Mouse (Mus musculus) embryonic stem cell, embryonic (primary cell): Measurements from ENCODE around the gene Mfrp.

Experiments
- CTCF ChIA-PET, 4 experiments: fragments of 300-600 bp in 2 of 4; fragments of 350-600 bp in 2 of 4; sonication (Branson Sonifier 250); formaldehyde crosslinking; loops; one replicate each; lab custom pipeline; 2022; ENCODE audit warnings: inconsistent platforms in 2 of 4; lab: Charles Lee
- POLR2A ChIA-PET, 4 experiments: fragments of 300-600 bp in 2 of 4; fragments of 350-600 bp in 2 of 4; sonication (Branson Sonifier 250); formaldehyde crosslinking; loops; one replicate each; lab custom pipeline; 2022; ENCODE audit warnings: antibody characterized with exemption in 4 of 4, inconsistent platforms in 1 of 4; lab: Charles Lee

The Mfrp gene

DNA sequence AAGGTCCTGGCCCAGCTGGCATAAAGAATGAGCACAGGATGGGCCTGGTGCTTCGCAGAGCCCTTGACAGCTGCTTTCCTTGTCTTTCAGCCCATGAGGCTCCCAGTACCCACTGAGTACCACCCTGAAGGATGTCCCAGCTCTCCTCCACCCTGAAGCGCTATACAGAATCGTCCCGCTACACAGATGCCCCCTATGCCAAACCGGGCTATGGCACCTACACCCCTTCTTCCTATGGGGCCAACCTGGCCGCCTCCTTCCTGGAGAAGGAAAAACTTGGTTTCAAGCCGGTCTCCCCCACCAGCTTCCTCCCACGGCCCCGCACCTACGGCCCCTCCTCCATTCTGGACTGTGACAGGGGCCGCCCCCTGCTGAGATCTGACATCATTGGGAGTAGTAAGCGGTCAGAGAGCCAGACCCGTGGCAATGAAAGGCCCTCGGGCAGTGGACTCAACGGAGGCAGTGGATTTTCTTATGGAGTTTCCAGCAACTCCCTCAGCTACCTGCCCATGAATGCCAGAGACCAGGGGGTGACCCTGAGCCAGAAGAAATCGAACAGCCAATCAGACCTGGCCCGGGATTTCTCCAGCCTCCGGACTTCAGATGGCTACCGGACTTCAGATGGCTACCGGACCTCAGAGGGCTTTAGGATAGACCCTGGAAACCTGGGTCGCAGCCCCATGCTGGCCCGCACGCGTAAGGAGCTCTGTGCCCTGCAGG lies 26.1 kb upstream of the Mfrp start:
- CTCF ChIA-PET, result interaction anchor here (0.5 to 5.5 kb wide), 29 partner anchors 8 to 1760 kb away, joined by 3 to 97 read pairs (median 5); partner anchors contain the start of genes Gm49380 (in 1 of the 4), Nlrx1 (in 1 of the 4), Rnf26 (in 1 of the 4) and Thy1 (in 1 of the 4)
- POLR2A ChIA-PET, result interaction anchor here in 2 of 4 experiments (0.5 to 2.5 kb wide), 10 partner anchors 8 to 259 kb away, joined by 3 to 17 read pairs (median 4); partner anchors contain the start of gene H2afx (in 1 of the 2)

DNA sequence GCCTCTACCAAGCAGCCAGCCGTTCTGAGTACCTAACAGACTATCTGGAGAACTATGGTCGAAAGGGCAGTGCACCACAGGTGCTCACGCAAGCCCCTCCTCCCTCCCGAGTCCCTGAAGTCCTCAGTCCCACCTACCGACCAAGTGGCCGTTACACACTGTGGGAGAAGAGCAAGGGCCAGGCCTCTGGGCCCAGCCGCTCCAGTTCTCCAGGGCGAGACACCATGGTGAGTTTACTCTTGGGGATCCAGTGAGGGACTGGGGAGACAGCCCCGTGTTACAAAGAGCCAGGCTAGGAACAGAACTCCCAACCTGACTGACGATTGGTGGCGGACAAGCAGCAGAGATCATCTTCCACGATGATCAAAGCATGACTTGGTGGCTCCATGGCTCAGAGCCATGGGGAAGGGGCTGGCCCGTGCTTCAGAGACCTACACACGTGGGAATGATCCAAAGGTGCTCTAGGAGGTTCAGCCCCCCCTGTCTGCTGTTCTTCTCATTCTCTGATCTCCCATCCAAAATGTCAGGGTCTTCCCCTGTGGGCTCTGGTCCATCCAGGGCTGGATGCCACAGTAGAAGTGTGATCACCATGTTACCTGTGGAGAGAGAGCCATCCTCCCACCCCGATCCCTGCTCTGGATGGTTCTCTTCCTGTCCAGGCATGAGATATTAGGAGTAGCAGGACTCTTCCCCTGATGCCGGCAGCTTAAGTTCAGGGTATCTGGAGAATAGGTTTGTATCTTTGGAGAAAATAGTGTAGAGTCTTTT lies 25.3 kb upstream of the Mfrp start:
- POLR2A ChIA-PET, result interaction anchor here (0.5 to 2.4 kb wide), 25 partner anchors 7 to 723 kb away, joined by 3 to 17 read pairs (median 4); partner anchors contain the start of genes H2afx (in 2 of the 4) and Usp2 (in 2 of the 4)
- CTCF ChIA-PET, result interaction anchor here (0.6 to 5.5 kb wide), 47 partner anchors 9 to 1047 kb away, joined by 3 to 97 read pairs (median 5); partner anchors contain the start of genes Usp2 (in 2 of the 4), C1qtnf5 (in 1 of the 4), Dpagt1 (in 1 of the 4) and Gm49380 (in 1 of the 4)

DNA sequence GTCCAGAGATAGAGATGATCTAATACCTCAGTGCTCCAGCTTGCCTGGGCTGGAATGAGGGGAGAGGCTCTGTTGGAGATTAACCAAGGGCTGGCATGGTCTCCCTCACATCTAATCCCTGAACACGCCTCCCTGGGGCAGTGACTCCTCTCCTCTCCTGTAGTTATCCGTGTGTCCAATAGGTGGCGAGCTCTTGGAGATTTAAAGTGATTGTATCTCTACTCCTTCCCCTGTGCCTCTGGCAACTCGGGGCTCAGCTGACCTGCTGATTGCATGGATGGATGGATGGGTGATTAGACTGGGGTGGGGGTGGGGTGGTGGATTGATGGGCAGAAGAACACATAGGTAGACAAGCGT lies 24.8 kb upstream of the Mfrp start:
- POLR2A ChIA-PET, result interaction anchor here (0.6 to 2.4 kb wide), 24 partner anchors 8 to 724 kb away, joined by 3 to 17 read pairs (median 4); partner anchors contain the start of genes H2afx (in 2 of the 4) and Usp2 (in 2 of the 4)
- CTCF ChIA-PET, result interaction anchor here (0.5 to 5.5 kb wide), 58 partner anchors 9 to 1048 kb away, joined by 3 to 97 read pairs (median 4); partner anchors contain the start of genes Usp2 (in 2 of the 4), C1qtnf5 (in 1 of the 4), Dpagt1 (in 1 of the 4) and Gm49380 (in 1 of the 4)

DNA sequence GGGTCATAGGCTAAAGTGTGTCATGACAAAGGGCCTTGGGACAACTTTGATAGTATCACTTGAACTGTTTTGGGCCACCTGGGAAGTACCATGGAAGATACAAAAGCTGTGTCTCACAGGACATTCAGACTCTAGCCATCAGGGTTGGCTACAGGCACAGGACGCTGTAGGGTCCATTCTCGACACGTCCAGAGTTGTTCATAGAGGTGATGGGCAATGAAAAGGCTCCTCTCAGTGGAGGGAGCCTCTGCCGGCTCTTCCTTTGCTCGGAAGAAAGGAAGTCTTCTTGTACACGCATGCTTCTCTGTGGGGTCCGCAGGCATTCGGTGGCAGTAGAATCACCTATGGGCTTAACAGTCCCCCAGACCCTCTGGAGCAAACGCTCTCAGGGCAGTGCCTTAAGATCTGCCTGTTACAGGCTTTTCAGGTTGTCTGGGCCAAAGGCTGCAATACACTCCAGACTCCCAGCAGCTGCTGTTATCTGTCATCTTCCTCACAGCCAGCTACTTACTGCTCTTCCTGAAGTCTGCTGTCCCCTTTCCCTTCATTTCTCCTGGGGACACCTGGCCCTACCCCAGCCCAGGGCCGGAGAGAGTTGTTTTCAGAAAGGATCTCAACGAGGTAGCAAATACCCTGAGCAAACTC lies 24.1 kb upstream of the Mfrp start:
- ChIA-PET CTCF (interaction anchor here (0.5 to 5.5 kb wide), 50 partner anchors 8 to 801 kb away, joined by 3 to 97 read pairs (median 5); partner anchors contain the start of genes Usp2 (in 2 of the 4), C1qtnf5 (in 1 of the 4), Dpagt1 (in 1 of the 4) and Gm49380 (in 1 of the 4)), POLR2A (interaction anchor here (0.7 to 2.4 kb wide), 20 partner anchors 7 to 266 kb away, joined by 3 to 17 read pairs (median 5); partner anchors contain the start of genes Usp2 (in 2 of the 4) and H2afx (in 1 of the 4))

DNA sequence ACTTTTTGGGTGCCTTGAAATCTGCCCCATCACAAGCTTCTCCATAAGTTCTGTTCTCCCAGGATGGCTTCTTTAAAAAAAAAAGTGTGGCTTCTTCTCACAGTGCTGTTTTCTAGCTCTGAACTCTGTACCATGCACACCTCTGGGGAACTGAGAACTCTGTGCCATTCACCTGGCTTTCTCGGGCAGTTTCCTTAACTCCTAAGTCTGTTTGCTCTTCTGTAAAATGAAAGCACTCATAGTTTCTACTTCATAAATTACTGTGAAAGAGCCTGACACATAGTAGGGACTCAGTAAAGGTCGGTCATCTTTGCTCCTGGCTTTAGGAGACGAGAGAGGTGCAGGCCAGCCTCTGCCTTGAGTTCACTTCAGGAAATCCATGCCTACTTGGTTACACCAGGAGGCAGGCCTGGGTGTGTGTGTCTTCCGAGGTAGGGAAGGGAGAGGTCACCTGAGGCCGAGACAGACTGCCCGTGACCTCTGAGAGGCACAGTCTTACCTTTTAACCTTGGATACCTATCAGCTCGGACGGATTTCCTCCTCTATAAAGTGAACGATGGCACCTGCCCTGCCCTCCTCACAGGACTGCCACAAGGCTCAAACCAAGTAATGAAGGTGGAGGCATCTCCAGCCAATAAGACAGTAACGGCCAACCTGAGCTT lies 23.3 kb upstream of the Mfrp start:
- CTCF ChIA-PET, result interaction anchor here (0.6 to 5.5 kb wide), 12 partner anchors 8 to 208 kb away, joined by 3 to 97 read pairs (median 9); partner anchors contain the start of genes Gm49380 (in 1 of the 4), Rnf26 (in 1 of the 4) and Usp2 (in 1 of the 4)
- POLR2A ChIA-PET, result interaction anchor here in 1 of 4 experiments (1.4 kb wide), 1 partner anchor 9 kb away, joined by 3 read pairs; no protein-coding TSS in a partner anchor

DNA sequence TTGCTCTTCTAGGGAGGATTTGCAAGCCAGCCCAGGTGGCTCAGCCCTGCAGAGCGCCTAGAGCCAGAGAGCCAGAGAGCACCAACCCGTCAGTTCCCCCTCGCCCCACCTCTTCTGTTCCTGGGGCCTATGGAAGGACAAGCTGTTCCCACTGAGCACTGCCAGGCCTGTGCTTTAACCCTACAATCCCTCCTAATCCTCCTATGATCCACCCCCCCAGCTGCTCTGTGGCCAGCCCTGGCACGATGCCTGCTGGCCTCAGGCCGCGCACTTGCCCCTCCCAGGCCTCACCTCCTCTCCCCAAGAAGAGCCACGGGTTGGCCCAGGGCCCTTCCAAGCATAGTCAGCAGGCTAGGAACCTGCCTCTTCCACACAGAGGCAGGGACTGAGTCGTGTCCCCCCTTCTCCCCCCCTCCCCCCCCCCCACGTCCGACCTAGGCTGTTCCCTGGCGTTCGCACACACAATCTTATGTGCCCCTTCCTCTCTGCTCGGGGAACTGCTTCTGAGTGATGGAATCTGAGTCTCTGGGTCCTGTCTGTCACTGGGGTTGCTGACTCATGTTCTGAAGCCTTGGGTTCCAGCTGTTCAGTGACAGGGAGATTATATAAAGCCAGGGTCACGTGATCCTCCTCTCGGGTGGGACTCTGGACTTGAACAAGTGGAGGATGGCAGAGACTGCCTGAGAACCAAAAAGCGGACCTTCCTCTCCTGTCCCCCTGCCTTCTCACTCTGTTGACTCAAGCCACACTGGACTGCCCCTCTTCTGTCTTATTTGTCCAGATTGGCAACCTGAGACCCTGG lies 22.4 kb upstream of the Mfrp start:
- CTCF ChIA-PET, result interaction anchor here in 2 of 4 experiments (0.7 to 5.4 kb wide), 5 partner anchors 9 to 95 kb away, joined by 3 to 50 read pairs (median 6); partner anchors contain the start of genes Gm49380 (in 1 of the 2) and Rnf26 (in 1 of the 2)
- POLR2A ChIA-PET, result interaction anchor here in 1 of 4 experiments (1.4 to 2.2 kb wide), 2 partner anchors 8 to 10 kb away, joined by 3 to 7 read pairs; no protein-coding TSS in a partner anchor

DNA sequence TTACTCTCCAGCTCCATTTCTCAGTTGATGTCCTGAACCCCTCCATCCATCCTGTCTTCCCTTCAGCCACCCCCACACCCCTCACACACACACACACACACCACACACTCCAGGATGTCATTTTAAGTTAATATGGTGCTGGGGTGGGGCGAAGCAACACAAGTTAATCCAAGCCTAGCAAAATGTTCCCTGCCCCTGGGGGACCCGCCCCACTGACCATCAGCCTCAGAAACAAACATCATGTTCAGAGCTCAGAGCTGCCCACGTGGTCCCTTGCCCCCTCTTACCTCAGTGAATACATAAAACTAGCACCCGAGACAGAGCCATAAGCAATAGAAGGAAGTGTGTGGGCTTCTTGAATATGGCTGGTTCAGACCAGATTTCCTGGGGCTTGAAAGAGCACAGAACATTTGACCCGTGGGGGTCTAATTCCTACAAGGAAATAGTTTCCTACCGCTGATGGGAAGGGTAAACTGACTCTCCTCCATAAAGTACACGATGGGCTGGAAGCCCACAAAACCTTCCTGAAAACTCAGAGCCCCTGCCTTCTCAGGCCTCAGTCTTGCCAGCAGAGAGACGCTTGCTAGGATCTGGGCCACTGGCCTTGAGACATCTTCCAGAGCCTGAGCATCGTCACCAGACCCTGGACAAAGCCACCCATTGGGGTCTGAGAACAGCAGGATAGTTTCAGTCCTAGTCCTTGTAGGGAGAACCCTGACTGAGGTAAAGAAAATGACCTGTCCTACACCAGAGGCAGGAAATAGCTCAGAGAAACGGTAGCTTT lies 21.3 kb upstream of the Mfrp start:
- CTCF ChIA-PET, result interaction anchor here in 1 of 4 experiments (1.5 to 2.6 kb wide), 2 partner anchors 7 to 9 kb away, joined by 4 to 9 read pairs; no protein-coding TSS in a partner anchor
- POLR2A ChIA-PET, result interaction anchor here in 1 of 4 experiments (1.4 to 2.2 kb wide), 2 partner anchors 7 to 9 kb away, joined by 3 to 7 read pairs; no protein-coding TSS in a partner anchor

DNA sequence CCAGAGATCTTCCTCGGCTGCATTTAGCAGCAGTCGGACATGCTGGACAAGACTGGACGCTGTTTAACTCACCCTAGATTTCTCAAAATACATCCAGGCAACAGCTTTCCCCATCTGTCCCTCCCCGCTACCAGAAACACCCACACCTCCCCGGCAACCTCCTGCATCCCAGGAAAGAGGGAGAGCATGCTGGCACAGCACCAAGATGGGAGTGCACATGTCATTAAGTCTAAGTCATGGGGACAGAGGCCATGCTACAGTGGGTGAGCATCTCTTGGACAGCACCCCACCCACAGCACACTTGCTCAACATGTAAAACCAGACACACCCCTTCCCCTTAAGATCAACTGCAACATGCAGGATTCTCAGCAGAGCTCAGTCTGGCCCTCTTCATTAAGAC lies 20.6 kb upstream of the Mfrp start:
- CTCF ChIA-PET, result interaction anchor here in 1 of 4 experiments (1.5 kb wide), 1 partner anchor 8 kb away, joined by 4 read pairs; no protein-coding TSS in a partner anchor

DNA sequence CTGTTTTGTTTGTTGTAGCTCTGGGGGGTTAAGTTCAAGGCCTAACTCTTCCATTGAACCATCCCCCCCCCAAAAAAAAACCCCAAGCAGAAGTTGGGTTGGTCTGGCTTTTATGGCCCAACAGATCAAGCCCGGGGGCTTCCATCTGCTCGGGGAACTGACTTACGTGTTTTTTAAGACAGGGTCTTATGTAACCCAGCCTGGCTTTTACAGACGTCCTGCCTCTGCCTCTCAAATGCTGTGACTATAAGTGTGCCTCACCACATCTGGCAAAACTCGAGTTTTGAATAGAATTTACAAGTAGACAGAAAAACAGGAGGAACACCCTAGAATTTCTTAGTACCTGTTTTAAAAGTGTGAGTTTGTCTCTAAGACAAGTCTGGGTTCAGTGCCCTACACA lies 19.9 kb upstream of the Mfrp start:
- ChIA-PET POLR2A (interaction anchor here in 1 of 4 experiments (2.2 kb wide), 1 partner anchor 8 kb away, joined by 7 read pairs; no protein-coding TSS in a partner anchor), CTCF (interaction anchor here in 2 of 4 experiments (1.2 to 1.5 kb wide), 2 partner anchors 9 to 14 kb away, joined by 4 to 5 read pairs; no protein-coding TSS in a partner anchor)

More for the DNA sequence above, 20.6 kb upstream of the Mfrp start:
- POLR2A ChIA-PET, result interaction anchor here in 1 of 4 experiments (2.2 kb wide), 1 partner anchor 9 kb away, joined by 7 read pairs; no protein-coding TSS in a partner anchor

DNA sequence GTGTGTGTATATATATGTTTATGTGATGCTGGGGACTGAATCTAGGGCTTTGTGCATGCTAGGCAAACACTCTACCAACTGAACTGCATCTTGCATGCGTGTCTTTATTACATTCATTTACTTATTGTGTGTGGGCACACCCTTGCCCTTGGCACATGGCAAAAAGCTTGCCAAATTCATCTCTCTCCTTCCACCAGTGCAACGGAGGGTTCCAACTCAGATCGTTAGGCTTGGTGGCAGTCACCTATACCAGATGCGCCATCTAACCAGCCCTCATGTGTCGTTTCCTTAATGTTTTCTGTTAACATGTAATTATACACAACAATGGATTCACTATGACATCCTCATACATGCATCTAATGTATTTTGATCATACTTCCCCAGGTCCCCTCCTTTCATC lies 19.3 kb upstream of the Mfrp start:
- CTCF ChIA-PET, result interaction anchor here in 3 of 4 experiments (0.5 to 1.5 kb wide), 4 partner anchors 12 to 977 kb away, joined by 3 to 5 read pairs (median 4); no protein-coding TSS in a partner anchor
- POLR2A ChIA-PET, result interaction anchor here in 1 of 4 experiments (1.3 to 4.5 kb wide), 2 partner anchors 13 to 91 kb away, joined by 3 to 23 read pairs; no protein-coding TSS in a partner anchor

DNA sequence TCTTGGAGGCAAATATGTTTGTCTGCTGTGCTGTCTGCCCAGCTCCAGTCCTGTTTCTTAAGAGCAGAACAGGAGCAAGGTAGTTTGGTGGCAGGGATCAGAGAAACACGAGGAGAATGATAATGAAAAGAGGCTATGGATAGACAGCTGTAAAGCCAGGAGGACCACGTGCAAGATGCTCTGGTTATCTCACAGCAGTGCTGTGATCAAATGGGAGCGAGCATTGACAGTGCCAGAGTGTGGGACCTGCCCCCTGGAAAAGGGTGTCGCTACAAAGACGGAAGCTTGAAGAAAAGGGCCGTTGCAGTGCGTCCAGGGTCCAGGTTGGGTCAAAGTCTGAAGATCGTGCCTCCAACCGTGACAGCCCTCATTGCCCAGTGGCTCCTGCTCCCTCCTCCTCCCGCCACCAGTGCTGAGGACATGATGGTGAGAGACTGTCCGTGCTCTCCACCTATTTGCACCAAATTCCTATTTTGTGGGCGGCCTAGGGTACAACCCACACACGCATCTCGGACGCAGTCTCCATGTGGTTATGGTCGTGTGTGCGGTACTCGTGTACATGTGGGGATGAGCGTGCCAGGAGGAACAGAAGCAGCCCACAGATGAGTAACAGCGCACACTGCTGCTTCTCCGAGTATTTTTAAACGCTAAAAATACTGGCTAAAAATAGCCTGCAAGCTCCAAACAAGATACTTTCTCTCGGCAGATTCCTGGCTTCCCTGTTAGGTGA lies 18.0 kb upstream of the Mfrp start:
- POLR2A ChIA-PET, result interaction anchor here in 3 of 4 experiments (0.6 to 4.5 kb wide), 20 partner anchors 8 to 638 kb away, joined by 3 to 23 read pairs (median 4); partner anchors contain the start of genes Usp2 (in 2 of the 3), C2cd2l (in 1 of the 3) and H2afx (in 1 of the 3)
- CTCF ChIA-PET, result interaction anchor here in 3 of 4 experiments (0.5 to 7.2 kb wide), 15 partner anchors 8 to 348 kb away, joined by 3 to 48 read pairs (median 4); no protein-coding TSS in a partner anchor

DNA sequence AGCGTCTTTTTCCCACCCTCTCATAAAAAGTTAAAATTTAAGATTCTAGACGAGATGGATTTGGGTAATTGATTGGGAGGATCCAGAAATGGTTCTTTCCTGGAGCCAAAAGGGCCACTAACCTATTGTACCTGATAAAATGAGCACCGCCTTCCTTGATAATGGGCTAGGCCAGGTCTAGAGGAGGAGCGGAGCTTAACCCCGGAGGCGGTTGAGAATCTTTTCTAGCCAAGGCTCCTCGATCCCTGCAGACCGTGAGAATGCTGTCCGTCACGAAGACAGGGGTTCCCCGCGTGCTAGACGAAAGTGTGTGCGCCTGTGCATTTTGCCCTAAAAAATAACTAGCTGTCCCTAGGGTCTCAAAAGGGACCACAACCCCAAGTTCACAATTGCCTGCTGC lies 17.3 kb upstream of the Mfrp start:
- CTCF ChIA-PET, result interaction anchor here (0.5 to 7.2 kb wide), 19 partner anchors 9 to 1404 kb away, joined by 3 to 48 read pairs (median 5); partner anchors contain the start of gene Usp2 (in 1 of the 4)
- POLR2A ChIA-PET, result interaction anchor here in 3 of 4 experiments (0.6 to 4.5 kb wide), 24 partner anchors 8 to 313 kb away, joined by 3 to 23 read pairs (median 4); partner anchors contain the start of genes Usp2 (in 2 of the 3), C2cd2l (in 1 of the 3), Cbl (in 1 of the 3) and H2afx (in 1 of the 3)

DNA sequence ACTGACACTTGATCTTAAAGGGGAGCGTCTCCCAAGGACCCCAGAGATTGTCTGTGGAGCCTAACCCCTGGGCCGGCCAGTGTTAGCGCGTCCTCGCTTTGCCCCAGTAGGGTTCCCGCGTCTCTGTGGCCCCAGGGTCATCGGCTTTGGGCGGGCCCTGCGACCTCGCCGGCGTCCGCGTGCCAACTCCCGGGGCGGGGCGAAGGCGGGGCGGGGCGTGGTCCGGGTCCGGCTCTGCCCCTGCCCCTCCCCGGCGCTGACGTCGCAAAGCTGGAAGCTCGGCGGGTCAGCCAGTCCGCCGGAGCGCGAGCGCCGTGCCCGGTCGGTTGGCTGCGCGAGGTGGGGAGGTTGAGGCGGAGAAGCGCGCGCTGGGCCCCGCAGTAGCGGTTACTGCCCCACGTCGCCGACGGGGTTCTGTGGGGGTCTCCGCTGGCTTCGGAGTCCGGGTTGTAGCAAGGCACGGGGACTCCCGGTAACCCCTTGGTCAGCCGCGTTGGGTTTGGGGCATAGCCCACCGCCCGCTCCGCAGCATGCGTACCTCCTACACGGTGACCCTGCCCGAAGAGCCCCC lies 16.8 kb upstream of the Mfrp start:
- ChIA-PET CTCF (interaction anchor here (0.5 to 7.2 kb wide), 16 partner anchors 9 to 1405 kb away, joined by 3 to 48 read pairs (median 5); partner anchors contain the start of gene Usp2 (in 2 of the 4)), POLR2A (interaction anchor here (0.6 to 4.5 kb wide), 27 partner anchors 8 to 312 kb away, joined by 3 to 23 read pairs (median 4); partner anchors contain the start of genes Usp2 (in 3 of the 4), C2cd2l (in 1 of the 4), Cbl (in 1 of the 4) and H2afx (in 1 of the 4))
